Mouse (Mus musculus) hindbrain, embryonic 13.5 days (tissue): ENCODE measurements at regions not wholly inside any gene's neighbourhood (a gene's known extent, or its start where the extent isn't known, plus 50 kb on each side); places are given as distances from the start of the nearest gene placed in this dataset.

ENCODE experiments used
- ATAC-seq: fragments of 200-750 bp; cut with Nextera tagmentation; 2 replicates; pipeline ENCODE4 v1.8.0; 2017; ENCODE audit warnings: moderate TSS enrichment; ENCODE audit not compliant: low FRiP score
- H3K27ac ChIP-seq: fragments of 300-500 bp; sonication (generic); 2 replicates; pipeline ENCODE4 v1.5.1; 2015; ENCODE audit warnings: inconsistent platforms, mild to moderate bottlenecking, moderate library complexity
- H3K27me3 ChIP-seq: fragments of 300-500 bp; sonication (generic); 2 replicates; pipeline ENCODE4 v1.6.1; 2015; ENCODE audit warnings: mild to moderate bottlenecking, inconsistent platforms
- H3K36me3 ChIP-seq: fragments of 300-500 bp; sonication (generic); 2 replicates; pipeline ENCODE4 v1.6.1; 2015; ENCODE audit warnings: mild to moderate bottlenecking, inconsistent platforms
- H3K4me1 ChIP-seq: fragments of 300-500 bp; sonication (generic); replicated peaks from 2 replicates; pipeline ENCODE4 v1.6.1; 2015; ENCODE audit warnings: inconsistent platforms
- H3K4me2 ChIP-seq: fragments of 300-500 bp; sonication (generic); 2 replicates; pipeline ENCODE4 v1.6.1; 2015; ENCODE audit warnings: inconsistent platforms, mild to moderate bottlenecking, moderate library complexity
- H3K4me3 ChIP-seq: fragments of 300-500 bp; sonication (generic); 2 replicates; pipeline ENCODE4 v1.5.1; 2015; ENCODE audit warnings: mild to moderate bottlenecking, inconsistent platforms
- H3K9ac ChIP-seq: fragments of 300-500 bp; sonication (generic); 2 replicates; pipeline ENCODE4 v1.6.1; 2015; ENCODE audit warnings: mild to moderate bottlenecking, inconsistent platforms
- H3K9me3 ChIP-seq: fragments of 300-500 bp; sonication (generic); 2 replicates; pipeline ENCODE4 v1.6.1; 2016; ENCODE audit warnings: inconsistent platforms
- WGBS: fragments of 180-500 bp; shearing (Covaris S2); methylation state at CpG from one replicate; pipeline ENCODE4 v1.1.7; 2015; 5-methylcytosine and 5-hydroxymethylcytosine counted together

DNA sequence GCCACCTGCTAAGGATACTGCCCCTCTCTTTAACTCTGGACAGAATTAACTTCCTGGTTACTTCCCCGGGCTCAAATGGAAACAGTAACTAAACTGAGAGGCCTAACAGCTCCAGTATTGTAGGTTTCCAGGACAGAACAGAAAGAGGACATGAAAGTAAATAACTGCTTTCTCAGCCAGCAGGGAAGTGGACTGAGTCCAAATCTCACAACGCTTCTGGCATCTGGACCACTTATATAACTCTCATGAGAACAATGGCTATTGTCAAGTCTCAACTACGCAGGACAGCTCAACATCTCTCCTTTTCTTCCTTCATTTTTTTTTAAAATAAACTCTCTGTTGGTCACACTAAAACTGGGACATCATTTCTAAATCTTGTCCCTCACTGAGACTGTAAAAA is 594.8 kb downstream of the Rapgef2 start:
- 0 out of 2 replicates have a peak, but pooled peaks have one; percentile 13 for ATAC-seq
- H3K36me3 ChIP-seq, result no peaks in the 10 kb centered on the region
- H3K4me1 ChIP-seq, result 0 out of 2 replicates have a peak, but pooled peaks cover 7% of the 10 kb centered on the region
- no peaks in the 10 kb centered on the region for H3K27me3 ChIP-seq
- no peaks in the 10 kb centered on the region for H3K9me3 ChIP-seq
- H3K4me3 ChIP-seq, result no peak overlapping the region
- no peak overlapping the region for H3K4me2 ChIP-seq
- H3K9ac ChIP-seq, result no peak overlapping the region
- no peak overlapping the region for H3K27ac ChIP-seq
- WGBS, result 29% methylated on average over 3 of the region's 3 CpGs

DNA sequence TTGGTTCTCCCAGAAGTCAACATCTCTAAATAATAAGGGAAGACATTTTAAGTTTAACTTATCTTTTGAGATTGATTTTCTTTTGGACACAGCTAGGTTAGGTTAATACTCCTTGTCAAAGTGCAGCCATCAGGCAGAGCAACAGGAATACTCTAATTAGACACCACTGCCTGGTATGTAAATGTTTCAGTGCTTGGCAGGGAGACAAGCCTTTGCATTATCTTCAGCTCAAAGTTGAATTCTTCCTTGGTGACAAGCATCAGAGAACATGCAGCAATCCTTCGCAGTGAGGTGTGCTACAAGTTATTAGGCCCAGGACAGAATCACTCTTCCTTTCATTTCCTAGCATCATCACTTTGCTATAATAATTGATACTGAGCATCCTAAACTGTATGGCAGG is 608.7 kb downstream of the Rapgef2 start:
- Histone ChIP-seq H3K4me2 (no peak overlapping the region), H3K9ac (no peak overlapping the region), H3K27ac (no peak overlapping the region), H3K9me3 (no peaks in the 10 kb centered on the region), H3K36me3 (no peaks in the 10 kb centered on the region), H3K27me3 (no peaks in the 10 kb centered on the region), H3K4me1 (no peaks in the 10 kb centered on the region), H3K4me3 (no peak overlapping the region)
- ATAC-seq, result no peak
- 79% methylated on average over 1 of the region's 1 CpGs for WGBS

DNA sequence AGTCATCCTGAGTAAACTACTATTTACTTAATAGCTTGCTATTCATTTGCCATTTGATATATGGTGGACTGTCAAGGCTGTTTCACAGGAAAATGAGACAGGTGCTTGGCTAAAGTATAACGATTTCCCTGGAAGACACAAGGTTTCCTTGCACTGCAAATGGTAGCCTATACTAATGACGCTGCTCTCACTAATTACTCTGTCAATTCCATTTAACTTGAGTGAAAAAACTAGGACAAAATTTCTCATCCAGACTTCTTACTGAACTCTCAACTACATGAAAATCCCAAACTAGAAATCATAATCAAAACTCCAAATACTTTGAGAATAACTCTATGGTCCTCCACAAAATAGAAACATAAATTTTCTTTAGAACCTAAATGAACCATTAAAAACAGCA is 609.5 kb downstream of the Rapgef2 start:
- Histone ChIP-seq H3K4me1 (no peaks in the 10 kb centered on the region), H3K9ac (no peak overlapping the region), H3K9me3 (no peaks in the 10 kb centered on the region), H3K4me2 (no peak overlapping the region), H3K4me3 (no peak overlapping the region), H3K27me3 (no peaks in the 10 kb centered on the region), H3K36me3 (no peaks in the 10 kb centered on the region), H3K27ac (no peak overlapping the region)
- ATAC-seq, result no peak
- WGBS, result 76% methylated on average over 2 of the region's 2 CpGs

DNA sequence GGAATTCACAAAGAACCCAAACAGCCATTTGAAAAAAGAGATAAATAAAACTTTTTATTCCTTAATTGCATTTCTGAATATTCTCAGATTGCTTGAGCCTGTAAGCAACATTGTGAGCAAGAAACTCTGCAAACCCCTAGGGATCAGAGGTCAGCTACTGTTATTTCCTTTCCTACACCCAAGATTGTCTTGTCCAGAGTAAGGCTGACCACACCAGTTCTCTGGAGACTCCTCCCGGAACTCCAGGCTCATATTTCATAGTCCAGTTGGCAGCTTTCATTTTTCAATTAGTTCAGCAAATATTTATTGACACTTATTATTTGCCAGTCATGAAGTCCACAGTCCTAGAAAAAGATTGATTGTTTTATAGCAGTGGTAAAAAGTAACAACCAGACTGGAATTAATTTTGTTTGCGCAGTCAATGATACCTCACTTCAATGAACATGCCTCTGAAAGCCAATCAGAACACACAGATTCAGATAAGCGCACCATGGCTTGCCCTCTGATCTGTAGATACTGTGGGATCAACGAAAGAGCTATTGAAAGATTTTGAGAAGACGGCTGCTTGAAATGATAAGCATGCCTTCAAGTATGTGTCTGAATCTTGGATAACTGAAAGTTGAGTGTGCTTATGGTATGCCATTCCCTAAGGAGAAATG is 611.7 kb downstream of the Rapgef2 start:
- Histone ChIP-seq H3K9ac (no peak overlapping the region), H3K4me3 (no peak overlapping the region), H3K27ac (no peak overlapping the region), H3K27me3 (no peaks in the 10 kb centered on the region), H3K36me3 (no peaks in the 10 kb centered on the region), H3K4me2 (no peak overlapping the region), H3K4me1 (no peaks in the 10 kb centered on the region), H3K9me3 (no peaks in the 10 kb centered on the region)
- no peak for ATAC-seq
- WGBS, result 66% methylated on average over 5 of the region's 5 CpGs

DNA sequence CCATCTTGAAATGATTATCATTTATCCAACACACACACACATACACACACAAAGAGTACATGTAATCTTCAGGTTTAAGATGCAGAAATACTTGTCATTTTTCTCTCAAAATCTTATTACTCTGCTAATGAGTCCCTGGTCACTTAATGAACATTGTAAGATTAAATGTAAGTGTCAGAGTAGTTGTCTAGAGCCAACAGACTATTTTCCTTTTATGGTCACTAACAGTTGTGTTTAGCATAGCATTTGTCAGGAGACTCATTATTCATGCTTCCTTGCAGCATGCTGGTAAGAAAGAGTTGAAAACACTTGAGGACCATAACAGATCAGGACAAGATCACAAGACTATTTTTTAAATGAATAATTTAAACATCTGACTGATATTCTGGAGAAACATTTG is 618.3 kb downstream of the Rapgef2 start:
- Histone ChIP-seq H3K27ac (no peak overlapping the region), H3K36me3 (no peaks in the 10 kb centered on the region)
- no peak for ATAC-seq

DNA sequence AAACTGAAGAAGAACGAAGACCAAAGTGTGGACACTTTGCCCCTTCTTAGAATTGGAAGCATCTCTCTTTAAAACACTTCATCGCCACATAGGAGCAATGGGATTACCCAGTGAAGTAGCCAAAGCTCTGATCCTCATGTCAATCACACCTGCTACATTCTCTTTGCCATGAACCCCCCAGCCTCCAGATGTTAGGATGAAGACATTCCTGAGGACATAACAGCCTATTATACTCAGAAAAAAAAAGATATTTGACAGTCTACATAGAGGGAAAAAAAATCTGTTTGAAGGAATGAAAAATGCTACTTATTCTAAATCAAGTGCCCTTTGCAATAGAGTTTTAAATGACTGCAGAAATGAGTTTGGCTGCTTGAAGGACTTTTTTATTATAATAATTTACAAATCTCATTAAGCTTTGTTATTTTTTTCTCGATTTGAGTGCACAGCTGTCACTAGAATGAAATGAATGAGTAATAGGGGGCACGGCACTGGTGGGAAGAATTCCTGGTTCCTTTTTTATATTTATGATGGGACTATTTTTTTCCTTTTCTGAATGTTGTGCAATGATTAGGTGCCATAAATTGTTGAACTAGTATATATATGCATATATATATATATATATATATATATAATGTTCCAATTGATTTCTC is 618.8 kb downstream of the Rapgef2 start:
- Histone ChIP-seq H3K9ac (no peak overlapping the region), H3K27ac (no peak overlapping the region), H3K36me3 (no peaks in the 10 kb centered on the region), H3K9me3 (no peaks in the 10 kb centered on the region), H3K4me1 (no peaks in the 10 kb centered on the region), H3K4me2 (no peak overlapping the region), H3K4me3 (no peak overlapping the region), H3K27me3 (no peaks in the 10 kb centered on the region)
- 77% methylated on average over 4 of the region's 4 CpGs for WGBS
- no peak for ATAC-seq

More for the DNA sequence above, 618.3 kb downstream of the Rapgef2 start:
- Histone ChIP-seq H3K27me3 (no peaks in the 10 kb centered on the region), H3K9ac (no peak overlapping the region), H3K4me3 (no peak overlapping the region), H3K9me3 (no peaks in the 10 kb centered on the region), H3K4me1 (no peaks in the 10 kb centered on the region), H3K4me2 (no peak overlapping the region)

DNA sequence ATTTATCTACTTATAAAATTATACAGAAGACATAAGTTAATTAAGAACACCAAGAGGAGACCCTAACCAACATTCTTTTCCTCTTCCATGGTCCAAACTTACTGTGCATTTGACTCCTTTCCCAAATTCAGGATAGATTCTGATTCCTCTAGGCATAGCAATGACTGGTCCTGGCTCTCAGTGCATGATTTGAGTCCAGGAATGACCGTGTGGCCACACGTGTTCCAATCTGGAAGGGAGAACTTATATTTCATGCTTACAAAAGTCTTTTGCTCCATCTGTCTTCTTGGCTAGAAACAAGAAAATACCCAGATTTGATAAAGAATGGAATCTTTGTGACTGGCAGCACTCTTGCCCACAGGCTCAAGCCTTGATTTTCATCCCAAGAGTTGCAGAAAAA is 638.2 kb downstream of the Rapgef2 start:
- 90% methylated on average over 2 of the region's 2 CpGs for WGBS
- ATAC-seq, result no peak
- H3K4me3 ChIP-seq, result no peak overlapping the region

DNA sequence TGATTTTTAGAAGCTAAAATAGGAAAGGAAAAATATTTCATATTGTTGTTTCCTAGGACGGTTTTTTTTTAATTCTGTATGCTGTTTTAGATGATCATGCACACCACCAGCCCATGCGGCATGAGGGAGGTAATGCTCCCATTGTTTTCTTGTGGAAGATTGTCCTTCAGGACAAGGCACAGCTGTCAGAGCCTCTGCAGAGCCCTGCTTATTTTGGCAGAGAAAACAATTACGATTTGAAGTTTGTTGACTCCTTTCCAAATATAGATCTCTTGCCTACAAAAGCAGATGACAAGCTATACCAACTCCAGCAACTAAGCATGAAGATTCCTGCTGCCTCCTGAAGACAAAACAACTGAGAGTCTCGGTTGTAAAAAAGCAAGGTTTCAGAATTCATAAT is 650.9 kb downstream of the Rapgef2 start:
- 53% methylated on average over 4 of the region's 4 CpGs for WGBS
- H3K27me3 ChIP-seq, result no peaks in the 10 kb centered on the region
- no peaks in the 10 kb centered on the region for H3K36me3 ChIP-seq
- H3K4me1 ChIP-seq, result no peaks in the 10 kb centered on the region
- H3K9me3 ChIP-seq, result peaks cover 19% of the 10 kb centered on the region
- H3K4me2 ChIP-seq, result no peak overlapping the region
- no peak for ATAC-seq
- no peak overlapping the region for H3K4me3 ChIP-seq
- H3K27ac ChIP-seq, result no peak overlapping the region
- no peak overlapping the region for H3K9ac ChIP-seq

More for the DNA sequence above, 638.2 kb downstream of the Rapgef2 start:
- no peaks in the 10 kb centered on the region for H3K9me3 ChIP-seq
- H3K27me3 ChIP-seq, result no peaks in the 10 kb centered on the region
- no peaks in the 10 kb centered on the region for H3K4me1 ChIP-seq
- no peak overlapping the region for H3K9ac ChIP-seq
- no peaks in the 10 kb centered on the region for H3K36me3 ChIP-seq
- no peak overlapping the region for H3K27ac ChIP-seq
- H3K4me2 ChIP-seq, result no peak overlapping the region

DNA sequence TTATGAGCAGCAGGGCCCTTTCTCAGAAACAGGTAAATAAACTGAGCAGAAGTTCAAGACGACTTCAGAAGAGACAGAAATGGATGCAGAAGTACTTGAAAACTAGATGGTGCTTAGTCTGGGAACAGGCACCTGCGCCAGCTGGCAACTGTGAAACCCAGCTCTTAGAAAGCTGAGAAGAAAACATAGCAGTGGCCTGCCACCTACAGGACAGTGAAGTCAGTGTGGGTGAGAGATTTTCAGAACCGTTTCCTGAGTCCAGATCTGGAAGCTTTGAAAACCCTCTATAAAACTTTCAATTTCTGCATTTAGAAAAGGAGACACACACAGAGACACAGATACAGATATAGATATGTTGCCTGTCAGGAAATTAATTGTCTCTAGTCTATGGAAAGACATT is 667.4 kb downstream of the Rapgef2 start:
- no peak overlapping the region for H3K27ac ChIP-seq
- WGBS, result 46% methylated on average over 3 of the region's 3 CpGs
- no peak for ATAC-seq
- H3K4me2 ChIP-seq, result no peak overlapping the region
- no peak overlapping the region for H3K9ac ChIP-seq
- no peaks in the 10 kb centered on the region for H3K9me3 ChIP-seq
- H3K36me3 ChIP-seq, result no peaks in the 10 kb centered on the region
- no peak overlapping the region for H3K4me3 ChIP-seq
- no peaks in the 10 kb centered on the region for H3K27me3 ChIP-seq
- no peaks in the 10 kb centered on the region for H3K4me1 ChIP-seq

DNA sequence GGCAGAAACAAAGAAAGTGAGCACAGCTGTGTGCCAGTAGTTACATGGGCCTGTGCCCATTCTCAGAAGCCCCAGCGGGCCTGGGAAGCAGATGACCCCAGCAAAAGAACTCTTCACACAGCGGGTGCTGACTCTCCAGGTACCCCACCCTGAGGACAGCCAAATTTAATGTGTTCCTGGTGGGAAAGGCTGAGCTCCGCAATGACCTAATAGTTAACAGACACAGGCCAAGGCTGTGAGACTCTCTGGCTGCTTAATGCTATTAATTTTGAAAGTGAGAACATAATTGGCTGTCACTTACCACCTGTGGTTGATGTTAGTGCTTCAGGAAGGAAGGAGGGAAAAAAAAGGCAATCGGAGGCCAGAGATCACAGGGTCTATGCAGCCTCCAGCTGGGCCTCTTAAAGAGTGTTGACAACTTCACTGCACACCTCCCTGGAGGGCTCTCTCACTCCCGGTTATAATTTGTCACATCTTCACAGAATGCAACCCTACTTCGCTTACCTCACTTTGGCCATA is 691.5 kb downstream of the Rapgef2 start:
- H3K27ac ChIP-seq, result peak overlapping the region; percentile 31; the same call in 1 of the 2 replicates
- peaks cover 10% of the 10 kb centered on the region for H3K4me1 ChIP-seq
- no peak overlapping the region for H3K4me3 ChIP-seq
- H3K9me3 ChIP-seq, result no peaks in the 10 kb centered on the region
- WGBS, result 25% methylated on average over 6 of the region's 6 CpGs
- peak; percentile 85 for ATAC-seq
- H3K4me2 ChIP-seq, result no peak overlapping the region
- no peaks in the 10 kb centered on the region for H3K36me3 ChIP-seq
- H3K9ac ChIP-seq, result no peak overlapping the region
- H3K27me3 ChIP-seq, result no peaks in the 10 kb centered on the region

DNA sequence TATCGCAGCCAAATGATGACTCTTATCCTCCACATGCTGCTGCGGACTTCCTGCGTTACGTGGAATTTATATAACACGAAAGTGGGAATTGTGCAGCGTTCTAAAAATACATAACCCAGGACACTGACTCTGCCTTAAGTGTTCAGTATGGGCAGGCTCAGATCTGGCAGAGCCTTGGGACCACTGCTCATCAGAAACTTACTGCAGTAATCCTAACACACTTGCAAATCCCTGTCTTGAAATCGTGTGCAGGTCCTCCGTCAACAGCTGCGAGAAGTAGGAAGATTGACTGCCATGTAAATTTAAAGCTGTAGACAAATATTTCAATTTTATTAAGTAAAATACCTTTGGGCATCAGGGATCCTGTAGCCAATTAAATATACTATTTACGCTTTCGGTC is 692.0 kb downstream of the Rapgef2 start:
- H3K4me1 ChIP-seq, result peaks cover 10% of the 10 kb centered on the region
- H3K27ac ChIP-seq, result 0 out of 2 replicates have a peak overlapping the region, but pooled peaks have one; percentile 31
- 64% methylated on average over 11 of the region's 11 CpGs for WGBS
- no peak overlapping the region for H3K4me3 ChIP-seq
- no peak overlapping the region for H3K9ac ChIP-seq
- no peaks in the 10 kb centered on the region for H3K9me3 ChIP-seq
- no peaks in the 10 kb centered on the region for H3K36me3 ChIP-seq
- ATAC-seq, result peak; percentile 53; the same call in 1 of the 2 replicates
- H3K27me3 ChIP-seq, result no peaks in the 10 kb centered on the region
- no peak overlapping the region for H3K4me2 ChIP-seq

DNA sequence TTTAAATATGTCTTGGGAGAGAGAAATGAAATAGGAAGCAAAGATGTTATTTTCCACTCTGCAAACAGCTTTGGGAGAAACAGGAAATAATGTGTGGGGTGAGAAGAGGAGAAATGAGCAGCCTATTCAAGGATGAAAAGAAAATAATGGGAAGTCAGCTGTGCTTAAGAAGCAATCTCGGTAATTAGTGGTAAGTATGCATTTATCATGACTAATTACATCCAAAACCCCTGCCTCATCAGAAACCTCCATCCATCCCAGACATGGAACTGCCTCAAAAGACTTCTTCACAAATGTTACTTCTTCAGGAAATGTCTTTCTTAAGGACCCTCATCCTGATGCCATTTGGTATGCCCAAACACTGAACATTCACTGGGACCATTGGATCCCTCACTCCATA is 699.7 kb downstream of the Rapgef2 start:
- no peak for ATAC-seq
- Histone ChIP-seq H3K4me2 (no peak overlapping the region), H3K27me3 (no peaks in the 10 kb centered on the region), H3K36me3 (no peaks in the 10 kb centered on the region), H3K9ac (no peak overlapping the region), H3K4me3 (no peak overlapping the region), H3K27ac (no peak overlapping the region), H3K9me3 (no peaks in the 10 kb centered on the region), H3K4me1 (no peaks in the 10 kb centered on the region)
- WGBS, result 64% methylated on average over 1 of the region's 1 CpGs

DNA sequence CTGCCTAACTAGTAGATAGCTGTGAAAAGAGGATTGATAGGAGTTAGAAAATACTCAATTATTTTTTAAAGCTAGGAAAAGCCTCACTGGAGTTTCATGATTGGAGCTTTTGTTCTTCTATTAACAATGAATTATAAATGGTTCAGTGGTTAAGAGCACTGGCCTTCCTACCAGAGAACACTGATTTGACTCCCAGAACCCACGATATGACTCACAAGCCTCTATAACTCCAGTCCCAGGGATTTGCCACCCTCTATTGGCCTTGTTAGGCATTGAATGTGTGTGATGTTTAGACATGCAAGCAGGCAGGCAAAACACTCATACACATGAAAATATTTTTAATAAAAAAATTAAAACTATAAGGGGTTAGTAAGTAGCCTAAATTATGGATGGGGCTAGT is 704.4 kb downstream of the Rapgef2 start:
- WGBS, result 7% methylated on average over 1 of the region's 1 CpGs
- H3K27me3 ChIP-seq, result no peaks in the 10 kb centered on the region
- no peak overlapping the region for H3K4me2 ChIP-seq
- 0 out of 2 replicates have a peak, but pooled peaks have one; percentile 68 for ATAC-seq
- H3K4me3 ChIP-seq, result no peak overlapping the region
- H3K9ac ChIP-seq, result no peak overlapping the region
- H3K9me3 ChIP-seq, result no peaks in the 10 kb centered on the region
- no peak overlapping the region for H3K27ac ChIP-seq
- H3K4me1 ChIP-seq, result 0 out of 2 replicates have a peak, but pooled peaks cover 6% of the 10 kb centered on the region
- no peaks in the 10 kb centered on the region for H3K36me3 ChIP-seq
